Mouse (Mus musculus): ENCODE results near the gene Mettl24. TPM values are rescaled to one million over a fixed set of nuclear protein-coding genes. Genes with fewer than 3 reads are reported as not detected.

Mettl24 gene
- 9.8 and 21.4 TPM in 2 replicates for polyA plus RNA-seq (2012; rRNA removed; ENCODE audit: low replicate concordance)

DNA sequence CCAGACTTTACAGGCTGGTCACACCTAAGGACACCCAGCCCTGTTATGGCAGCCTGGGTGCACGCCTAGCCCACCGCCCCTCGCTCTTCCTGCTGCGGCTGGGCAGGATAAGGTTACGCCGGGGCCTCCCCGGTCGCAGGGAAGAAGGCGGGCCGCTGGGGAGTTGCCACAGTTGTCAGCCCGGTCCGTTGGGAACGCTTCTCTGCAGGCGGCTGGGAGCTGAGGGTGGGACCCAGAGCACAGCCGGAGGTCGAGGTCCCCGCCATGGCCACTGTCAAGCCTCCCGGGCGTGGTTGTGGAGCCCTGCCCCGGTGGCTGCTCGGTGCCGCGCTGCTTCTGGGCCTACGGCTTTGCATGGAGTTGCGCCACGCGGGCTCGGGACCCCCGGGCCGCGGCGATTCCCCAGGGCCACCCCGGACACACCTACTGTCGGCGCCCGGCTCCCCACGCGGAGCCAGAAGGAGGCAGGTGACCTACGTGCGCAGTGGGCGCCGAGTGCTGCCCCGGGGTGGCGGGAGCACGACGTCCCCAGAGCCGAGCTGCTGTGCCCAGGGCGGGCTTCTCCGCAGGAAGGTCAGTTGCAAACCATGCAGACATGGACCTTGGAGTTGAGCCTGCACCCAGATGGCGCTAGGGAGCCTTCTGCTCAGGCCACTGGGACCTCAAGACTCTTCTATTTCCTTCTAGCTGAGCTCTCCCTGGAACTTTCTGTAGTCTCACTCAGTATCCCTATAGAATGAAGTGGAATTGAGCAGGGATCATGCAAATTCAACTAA lies at the start of gene Mettl24:
Mettl24 (plus strand) TSS at position 191 of the 776 bp plus-strand sequence.

Other genes starting within 250 kb of the Mettl24 start
- not detected in 2 replicates for gene Slc22a16, start 112.9 kb upstream of the Mettl24 start, polyA plus RNA-seq (2012; rRNA removed; ENCODE audit: low replicate concordance)
- 14.4 and 21.3 TPM in 2 replicates for gene Ddo, start 53.3 kb upstream of the Mettl24 start, polyA plus RNA-seq (2012; rRNA removed; ENCODE audit: low replicate concordance)
- 10.1 and 17.4 TPM in 2 replicates for gene Cdc40, start 200.0 kb downstream of the Mettl24 start, polyA plus RNA-seq (2012; rRNA removed; ENCODE audit: low replicate concordance)
- gene Wasf1, start 200.2 kb downstream of the Mettl24 start, polyA plus RNA-seq (2012; rRNA removed; ENCODE audit: low replicate concordance): 4.5 and 15.4 TPM in 2 replicates

All from subcutaneous adipose tissue, adult 2 months (tissue).